Mouse (Mus musculus): ENCODE data around the gene L3hypdh.
A peak's percentile ranks its signal among the peaks of the same experiment; 100 is the strongest.

The L3hypdh gene

GRCm38 (mm10) chr12:72085329-72086165, at the start of gene L3hypdh, which contains the start of gene Jkamp:
L3hypdh (minus strand) TSS chr12:72085439.
Jkamp (plus strand) TSS chr12:72085589.
- peak; percentile 100 for DNase-seq (ENCODE audit: extremely low spot score, low spot score)

GRCm38 (mm10) chr12:72129203-72129602, 44.0 kb upstream of the L3hypdh start:
- no peak for DNase-seq (ENCODE audit: extremely low spot score, low spot score)

- DNase-seq (ENCODE audit: extremely low spot score, low spot score), result no peak
These were observed 30.6 kb upstream of the L3hypdh start for GRCm38 (mm10) chr12:72115686-72116345.

GRCm38 (mm10) chr12:72115126-72115525, 29.9 kb upstream of the L3hypdh start:
- no peak for DNase-seq (ENCODE audit: extremely low spot score, low spot score)

- peak; percentile 48 for DNase-seq (ENCODE audit: extremely low spot score, low spot score)
These were observed 19.5 kb upstream of the L3hypdh start for GRCm38 (mm10) chr12:72104525-72105281.

GRCm38 (mm10) chr12:72104027-72104426, 18.8 kb upstream of the L3hypdh start:
- DNase-seq (ENCODE audit: extremely low spot score, low spot score), result no peak

- no peak for DNase-seq (ENCODE audit: extremely low spot score, low spot score)
These were observed 17.5 kb upstream of the L3hypdh start for GRCm38 (mm10) chr12:72102776-72103175.

- DNase-seq (ENCODE audit: extremely low spot score, low spot score), result no peak
These were observed 11.7 kb upstream of the L3hypdh start for GRCm38 (mm10) chr12:72096966-72097365.

- no peak for DNase-seq (ENCODE audit: extremely low spot score, low spot score)
These were observed 4.6 kb upstream of the L3hypdh start for GRCm38 (mm10) chr12:72089802-72090201.

GRCm38 (mm10) chr12:72086166-72086825, 1.1 kb upstream of the L3hypdh start:
- no peak for DNase-seq (ENCODE audit: extremely low spot score, low spot score)

GRCm38 (mm10) chr12:72085024-72085328, 263 bp downstream of the L3hypdh start:
- no peak for DNase-seq (ENCODE audit: extremely low spot score, low spot score)

- DNase-seq (ENCODE audit: extremely low spot score, low spot score), result no peak
These were observed 797 bp downstream of the L3hypdh start for GRCm38 (mm10) chr12:72084261-72085023.

GRCm38 (mm10) chr12:72083265-72083664, 2.0 kb downstream of the L3hypdh start:
- no peak for DNase-seq (ENCODE audit: extremely low spot score, low spot score)

- peak; percentile 26 for DNase-seq (ENCODE audit: extremely low spot score, low spot score)
These were observed 2.9 kb downstream of the L3hypdh start for GRCm38 (mm10) chr12:72082370-72082769.

GRCm38 (mm10) chr12:72081961-72082360, 3.3 kb downstream of the L3hypdh start:
- no peak for DNase-seq (ENCODE audit: extremely low spot score, low spot score)

- DNase-seq (ENCODE audit: extremely low spot score, low spot score), result no peak
These were observed 7.0 kb downstream of the L3hypdh start for GRCm38 (mm10) chr12:72078248-72078647.

GRCm38 (mm10) chr12:72070327-72071269, 14.6 kb downstream of the L3hypdh start, which contains the start of gene Gpr135:
Gpr135 (minus strand) TSS chr12:72071125.
- peak; percentile 91 for DNase-seq (ENCODE audit: extremely low spot score, low spot score)

- DNase-seq (ENCODE audit: extremely low spot score, low spot score), result no peak
These were observed 15.5 kb downstream of the L3hypdh start for GRCm38 (mm10) chr12:72069626-72070326.

- no peak for DNase-seq (ENCODE audit: extremely low spot score, low spot score)
These were observed 27.5 kb downstream of the L3hypdh start for GRCm38 (mm10) chr12:72057780-72058179.

Measured in neural tube, embryonic 10.5 days (tissue).